Mouse (Mus musculus) ES-E14 (cell line): ENCODE measurements around the gene Zc2hc1b. TPM values are rescaled to one million over a fixed set of nuclear protein-coding genes. Genes with fewer than 3 reads are reported as not detected.

Experiments
- DNase-seq: peaks from one replicate; pipeline ENCODE4 v3.0.0-alpha.2; 2013; ENCODE audit warnings: low read depth, low spot score
- H3K27ac ChIP-seq: 2 replicates; pipeline ENCODE4 v1.5.1; 2012; ENCODE audit warnings: low read depth, mild to moderate bottlenecking, low read length, moderate library complexity, mixed read lengths; ENCODE audit not compliant: poor library complexity, insufficient read depth, severe bottlenecking
- H3K36me3 ChIP-seq: 2 replicates; pipeline ENCODE4 v1.6.1; 2012; ENCODE audit warnings: mild to moderate bottlenecking, low read length, moderate library complexity, mixed read lengths; ENCODE audit not compliant: control insufficient read depth, poor library complexity, insufficient read depth, severe bottlenecking
- H3K4me1 ChIP-seq, 2 experiments: fragments of 150-350 bp in 1 of 2; sonication (generic) in 1 of 2; 2 replicates each; pipeline ENCODE4 v1.6.1; 2012; ENCODE audit warnings: low read length in 2 of 2, mild to moderate bottlenecking in 1 of 2, mixed read lengths in 1 of 2; ENCODE audit not compliant: control insufficient read depth in 2 of 2, insufficient read depth in 2 of 2, poor library complexity in 1 of 2
- H3K4me3 ChIP-seq, 2 experiments: fragments of 150-350 bp in 1 of 2; sonication (generic) in 1 of 2; 2 replicates each; pipeline ENCODE4 v1.5.1; 2012; ENCODE audit warnings: low read length in 2 of 2, low read depth in 1 of 2, mild to moderate bottlenecking in 1 of 2, mixed read lengths in 1 of 2; ENCODE audit not compliant: insufficient read depth in 1 of 2, poor library complexity in 1 of 2, severe bottlenecking in 1 of 2
- H3K9ac ChIP-seq: 2 replicates; pipeline ENCODE4 v1.6.1; 2012; ENCODE audit warnings: low read depth, mild to moderate bottlenecking, low read length, mixed read lengths; ENCODE audit not compliant: poor library complexity, insufficient read depth, severe bottlenecking
- H3K9me3 ChIP-seq: fragments of 150-350 bp; sonication (generic); 2 replicates; pipeline ENCODE4 v1.6.1; 2012; ENCODE audit warnings: low read depth, mild to moderate bottlenecking, low read length; ENCODE audit not compliant: control insufficient read depth, insufficient read depth
- CHD2 ChIP-seq: IDR thresholded peaks from 2 replicates; pipeline ENCODE4 v1.6.1; 2014; ENCODE audit warnings: mild to moderate bottlenecking, low read depth, low read length, inconsistent platforms
- HCFC1 ChIP-seq: IDR thresholded peaks from 2 replicates; pipeline ENCODE4 v1.6.1; 2012; ENCODE audit warnings: low read length, inconsistent platforms, borderline replicate concordance; ENCODE audit not compliant: insufficient read depth
- MAFK ChIP-seq: IDR thresholded peaks from 2 replicates; pipeline ENCODE4 v1.6.1; 2014; ENCODE audit warnings: mild to moderate bottlenecking, low read depth, low read length, inconsistent platforms; ENCODE audit not compliant: insufficient read depth
- ZC3H11A ChIP-seq: IDR thresholded peaks from 2 replicates; pipeline ENCODE4 v1.6.1; 2012; ENCODE audit warnings: low read depth, mild to moderate bottlenecking, inconsistent platforms, low read length, borderline replicate concordance
- ZNF384 ChIP-seq: IDR thresholded peaks from 2 replicates; pipeline ENCODE4 v1.6.1; 2012; ENCODE audit warnings: low read depth, low read length, inconsistent platforms
- in situ Hi-C, 2 experiments: fragments of 600-800 bp; cut with MboI; formaldehyde crosslinking; loops; one replicate each; pipeline ENCODE4 v1.15.1; 2025; ENCODE audit warnings: low sequenced_read_pairs in 2 of 2, inconsistent platforms in 1 of 2; ENCODE audit not compliant: unreplicated experiment in 2 of 2
- total RNA-seq: library from RNA; depleted of rRNA; stranded (reverse); fragments of 300-350 nt; gene quantifications from 2 replicates; pipeline ENCODE4 v1.2.3, GENCODE M21; 2012

Gene Zc2hc1b
- total RNA-seq, 1 experiment, result not detected

- TF ChIP-seq CHD2 (no peak), ZC3H11A (no peak), ZNF384 (no peak), MAFK (no peak)
- Histone ChIP-seq H3K4me1 (no peaks in the 10 kb centered on the region), H3K27ac (no peak overlapping the region), H3K36me3 (no peaks in the 10 kb centered on the region), H3K4me3 (no peak overlapping the region), H3K9me3 (no peaks in the 10 kb centered on the region), H3K9ac (no peak overlapping the region)
- in situ Hi-C loops, result no loop called here
- no peak for DNase-seq
These were observed 26.5 kb downstream of the Zc2hc1b start for GRCm38 (mm10) chr10:13151353-13151752.

- no peak for TF ChIP-seq ZC3H11A
- no peak for TF ChIP-seq MAFK
- TF ChIP-seq HCFC1, result no peak
- no peak for TF ChIP-seq ZNF384
- no peak for TF ChIP-seq CHD2
- H3K4me3 ChIP-seq, result no peak overlapping the region
- no peak for DNase-seq
- no peaks in the 10 kb centered on the region for H3K36me3 ChIP-seq
- H3K9ac ChIP-seq, result no peak overlapping the region
- in situ Hi-C loops, result no loop called here
- H3K9me3 ChIP-seq, result no peaks in the 10 kb centered on the region
- no peak overlapping the region for H3K27ac ChIP-seq
- no peaks in the 10 kb centered on the region for H3K4me1 ChIP-seq
These were observed 27.4 kb downstream of the Zc2hc1b start for GRCm38 (mm10) chr10:13150435-13150834.

GRCm38 (mm10) chr10:13140434-13140833 is 37.4 kb downstream of the Zc2hc1b start:
- H3K9me3 ChIP-seq, result no peaks in the 10 kb centered on the region
- H3K27ac ChIP-seq, result no peak overlapping the region
- in situ Hi-C loops, result no loop called here
- DNase-seq, result no peak
- no peaks in the 10 kb centered on the region for H3K4me1 ChIP-seq
- no peak for TF ChIP-seq ZC3H11A
- TF ChIP-seq CHD2, result no peak
- no peak for TF ChIP-seq HCFC1
- no peak for TF ChIP-seq MAFK
- TF ChIP-seq ZNF384, result no peak
- no peak overlapping the region for H3K9ac ChIP-seq
- no peak overlapping the region for H3K4me3 ChIP-seq
- no peaks in the 10 kb centered on the region for H3K36me3 ChIP-seq

GRCm38 (mm10) chr10:13137906-13138305 is 39.9 kb downstream of the Zc2hc1b start:
- Histone ChIP-seq H3K27ac (no peak overlapping the region), H3K9me3 (no peaks in the 10 kb centered on the region), H3K4me3 (no peak overlapping the region), H3K36me3 (no peaks in the 10 kb centered on the region), H3K9ac (no peak overlapping the region), H3K4me1 (no peaks in the 10 kb centered on the region)
- DNase-seq, result no peak
- no peak for TF ChIP-seq CHD2
- in situ Hi-C loops, result no loop called here

- Histone ChIP-seq H3K4me1 (no peaks in the 10 kb centered on the region), H3K9ac (no peak overlapping the region), H3K27ac (no peak overlapping the region), H3K36me3 (no peaks in the 10 kb centered on the region), H3K9me3 (no peaks in the 10 kb centered on the region), H3K4me3 (no peak overlapping the region)
- TF ChIP-seq HCFC1 (no peak), MAFK (no peak), ZC3H11A (no peak), ZNF384 (no peak), CHD2 (no peak)
- in situ Hi-C loops, result no loop called here
- no peak for DNase-seq
These were observed 42.1 kb downstream of the Zc2hc1b start for GRCm38 (mm10) chr10:13135751-13136150.
